Comparison of ENCODE assay signal across 13 mouse cellular contexts in the genomic region with DNA sequence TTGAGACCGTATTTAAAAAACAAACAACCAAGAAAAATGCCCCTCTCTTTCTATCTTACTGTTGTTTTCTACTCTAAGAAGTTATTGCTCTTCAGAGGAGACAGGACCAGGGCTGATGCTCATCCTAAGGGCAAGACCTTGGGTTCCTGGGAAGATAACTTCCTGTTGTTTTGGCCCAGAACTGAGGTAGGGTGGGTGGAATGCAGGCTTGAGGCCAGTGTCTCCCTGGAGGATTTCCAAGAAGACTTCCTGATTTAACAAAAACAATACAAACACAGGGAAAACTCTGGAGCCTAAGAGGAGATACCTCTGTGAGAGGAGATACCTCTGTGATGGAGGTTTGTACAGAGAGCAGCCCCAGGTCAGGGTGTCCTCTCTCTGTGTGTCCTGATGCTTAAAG. TPM values are rescaled to one million over a fixed set of nuclear protein-coding genes. Genes with fewer than 3 reads are reported as not detected.
A peak's percentile ranks its signal among the peaks of the same experiment; 100 is the strongest.
DNase-seq lines count a peak whose midpoint lies in the region; ATAC-seq lines count a peak whose summit lies in the region.
"Had no signal": no experiment of that assay in that cellular context is flagged by ENCODE, and none has a peak within 500 bp of the region (broad histone marks: within the 10 kb centered on the region; RNA-seq: fewer than 3 reads in every experiment).

No protein-coding gene starts in this region.

- no peak for ATAC-seq in hindbrain, embryonic 13.5 days (ENCODE audit: low FRiP score)
- ATAC-seq: forebrain, embryonic 16.5 days; midbrain, embryonic 13.5 days had no signal

- H3K27me3 ChIP-seq in hindbrain, embryonic 13.5 days, result 0 out of 2 replicates have a peak, but pooled peaks cover 8% of the 10 kb centered on the region
- H3K27me3 ChIP-seq: limb, embryonic 15.5 days; midbrain, embryonic 13.5 days had no signal

- no peaks in the 10 kb centered on the region for H3K4me1 ChIP-seq in hindbrain, embryonic 13.5 days (replicated peaks)
- H3K4me1 ChIP-seq: limb, embryonic 15.5 days; midbrain, embryonic 13.5 days had no signal

- no peak overlapping the region for H3K9ac ChIP-seq in hindbrain, embryonic 13.5 days
- H3K9ac ChIP-seq: limb, embryonic 15.5 days; midbrain, embryonic 13.5 days had no signal

- no peak overlapping the region for H3K27ac ChIP-seq in hindbrain, embryonic 13.5 days
- H3K27ac ChIP-seq: limb, embryonic 15.5 days; midbrain, embryonic 13.5 days had no signal

- no peaks in the 10 kb centered on the region for H3K36me3 ChIP-seq in hindbrain, embryonic 13.5 days
- H3K36me3 ChIP-seq: limb, embryonic 15.5 days; midbrain, embryonic 13.5 days had no signal

- no peak overlapping the region for H3K4me3 ChIP-seq in hindbrain, embryonic 13.5 days
- H3K4me3 ChIP-seq: limb, embryonic 15.5 days; midbrain, embryonic 13.5 days had no signal

- peak; percentile 54 to 77 for DNase-seq in adrenal gland, adult (ENCODE audit: inconsistent age in 2 of 2, low spot score in 1 of 2)
- DNase-seq in adrenal gland, postnatal 25 days, result no peak
- DNase-seq in Muller cell, postnatal 12 days (ENCODE audit: inconsistent ontology term), result peak; percentile 78
- peak; percentile 77 to 81 for DNase-seq in heart, adult 9 months (ENCODE audit: low spot score in 2 of 2)
- DNase-seq in kidney, postnatal 25 days, result peak; percentile 76 to 83
- DNase-seq in layer of hippocampus, postnatal 10 days (ENCODE audit: low spot score in 2 of 2), result no peak
- no peak for DNase-seq in cerebellum, postnatal 10 days
- DNase-seq: layer of hippocampus, adult 9-11 months; thymus, postnatal 4 days had no signal

- no peak overlapping the region for H3K4me2 ChIP-seq in hindbrain, embryonic 13.5 days
- H3K4me2 ChIP-seq: limb, embryonic 15.5 days; midbrain, embryonic 13.5 days had no signal

- H3K9me3 ChIP-seq in hindbrain, embryonic 13.5 days, result no peaks in the 10 kb centered on the region
- H3K9me3 ChIP-seq: limb, embryonic 15.5 days; midbrain, embryonic 13.5 days had no signal

- 90% methylated on average over 1 of the region's 1 CpGs for WGBS in hindbrain, embryonic 13.5 days

RNA-seq across cellular contexts. Expression of a gene that starts 35.0 kb away (rescaled TPM):
- 14.2 and 21.2 TPM in 2 replicates for total RNA-seq in adrenal gland, postnatal 25 days (2021)
- total RNA-seq in layer of hippocampus, postnatal 10 days (2021), result 1 to 10 TPM; 4.3 to 4.6 TPM
- polyA plus RNA-seq in hindbrain, embryonic 13.5 days (2015; fragmentation: Nextera tagmentation; extraction: Ambion mirVana), result 0.40 and 0.45 TPM in 2 replicates

RNA-seq across cellular contexts. Expression of a gene that starts 57.7 kb away (rescaled TPM):
- total RNA-seq in adrenal gland, postnatal 25 days (2021), result 91.6 and 100 TPM in 2 replicates
- 10 to 100 TPM; 34.4 to 40.2 TPM for total RNA-seq in layer of hippocampus, postnatal 10 days (2021)
- polyA plus RNA-seq in hindbrain, embryonic 13.5 days (2015; fragmentation: Nextera tagmentation; extraction: Ambion mirVana), result 15.4 and 17.0 TPM in 2 replicates

Comparison
In these comparisons a context has a peak if more than half of its experiments do, and no peak if none do; other contexts are left out.
1. DNase-seq: peak in adrenal gland, adult (2 of 2), Muller cell, postnatal 12 days (single experiment), heart, adult 9 months (2 of 2) and kidney, postnatal 25 days (2 of 2); none in adrenal gland, postnatal 25 days (single experiment), layer of hippocampus, postnatal 10 days (0 of 2) and cerebellum, postnatal 10 days (0 of 2).